Mouse (Mus musculus): ENCODE results near the gene Cdc37. TPM values are rescaled to one million over a fixed set of nuclear protein-coding genes. Genes with fewer than 3 reads are reported as not detected.

The Cdc37 gene
- polyA plus RNA-seq, 1 experiment from 2014 or later, result 297 TPM

Other genes starting within 250 kb of the Cdc37 start
- 67.4 and 73.3 TPM in 2 replicates for gene Dnmt1, start 190.1 kb downstream of the Cdc37 start, polyA plus RNA-seq (2014; fragmentation: Nextera tagmentation; extraction: Ambion mirVana)
- gene S1pr2, start 173.2 kb downstream of the Cdc37 start, polyA plus RNA-seq (2014; fragmentation: Nextera tagmentation; extraction: Ambion mirVana), result 18.1 and 20.1 TPM in 2 replicates
- gene Mrpl4, start 147.2 kb downstream of the Cdc37 start, polyA plus RNA-seq (2014; fragmentation: Nextera tagmentation; extraction: Ambion mirVana), result 120 and 121 TPM in 2 replicates
- 3.9 and 4.0 TPM in 2 replicates for gene Icam1, start 134.0 kb downstream of the Cdc37 start, polyA plus RNA-seq (2014; fragmentation: Nextera tagmentation; extraction: Ambion mirVana)
- gene Icam4, start 120.6 kb downstream of the Cdc37 start, polyA plus RNA-seq (2014; fragmentation: Nextera tagmentation; extraction: Ambion mirVana), result 5.4 and 9.2 TPM in 2 replicates
- not detected in 2 replicates for gene Icam5, start 117.9 kb downstream of the Cdc37 start, polyA plus RNA-seq (2014; fragmentation: Nextera tagmentation; extraction: Ambion mirVana)
- gene Zglp1, start 82.9 kb downstream of the Cdc37 start, polyA plus RNA-seq (2014; fragmentation: Nextera tagmentation; extraction: Ambion mirVana), result 0.86 and 2.1 TPM in 2 replicates
- 0.75 and 1.3 TPM in 2 replicates for gene Gm49373, start 76.9 kb downstream of the Cdc37 start, polyA plus RNA-seq (2014; fragmentation: Nextera tagmentation; extraction: Ambion mirVana)
- gene Fdx1l, start 76.4 kb downstream of the Cdc37 start, polyA plus RNA-seq (2014; fragmentation: Nextera tagmentation; extraction: Ambion mirVana), result 46.3 and 50.4 TPM in 2 replicates
- gene Gm38431, start 58.0 kb downstream of the Cdc37 start, polyA plus RNA-seq (2014; fragmentation: Nextera tagmentation; extraction: Ambion mirVana), result 2.0 and 2.1 TPM in 2 replicates
- 66.0 and 76.1 TPM in 2 replicates for gene Raver1, start 58.0 kb downstream of the Cdc37 start, polyA plus RNA-seq (2014; fragmentation: Nextera tagmentation; extraction: Ambion mirVana)
- 6.1 and 7.1 TPM in 2 replicates for gene Tyk2, start 18.7 kb downstream of the Cdc37 start, polyA plus RNA-seq (2014; fragmentation: Nextera tagmentation; extraction: Ambion mirVana)
- 5.0 and 6.5 TPM in 2 replicates for gene Pde4a, start 15.7 kb upstream of the Cdc37 start, polyA plus RNA-seq (2014; fragmentation: Nextera tagmentation; extraction: Ambion mirVana)
- gene Keap1, start 89.4 kb upstream of the Cdc37 start, polyA plus RNA-seq (2014; fragmentation: Nextera tagmentation; extraction: Ambion mirVana), result 20.0 and 26.3 TPM in 2 replicates
- 0.19 and 0.21 TPM in 2 replicates for gene S1pr5, start 98.5 kb upstream of the Cdc37 start, polyA plus RNA-seq (2014; fragmentation: Nextera tagmentation; extraction: Ambion mirVana)
- 37.2 and 45.8 TPM in 2 replicates for gene Atg4d, start 115.3 kb upstream of the Cdc37 start, polyA plus RNA-seq (2014; fragmentation: Nextera tagmentation; extraction: Ambion mirVana)
- 13.2 and 16.3 TPM in 2 replicates for gene Kri1, start 138.0 kb upstream of the Cdc37 start, polyA plus RNA-seq (2014; fragmentation: Nextera tagmentation; extraction: Ambion mirVana)
- 70.6 and 71.9 TPM in 2 replicates for gene Cdkn2d, start 141.4 kb upstream of the Cdc37 start, polyA plus RNA-seq (2014; fragmentation: Nextera tagmentation; extraction: Ambion mirVana)
- 0.36 and 0.68 TPM in 2 replicates for gene Ap1m2, start 162.4 kb upstream of the Cdc37 start, polyA plus RNA-seq (2014; fragmentation: Nextera tagmentation; extraction: Ambion mirVana)
- 53.9 and 58.6 TPM in 2 replicates for gene Slc44a2, start 170.7 kb upstream of the Cdc37 start, polyA plus RNA-seq (2014; fragmentation: Nextera tagmentation; extraction: Ambion mirVana)
- gene Ilf3, start 217.9 kb upstream of the Cdc37 start, polyA plus RNA-seq (2014; fragmentation: Nextera tagmentation; extraction: Ambion mirVana), result 263 and 266 TPM in 2 replicates

Data from midbrain, embryonic 11.5 days (tissue).